Mouse (Mus musculus): ENCODE results near the gene Stab1. TPM values are rescaled to one million over a fixed set of nuclear protein-coding genes. Genes with fewer than 3 reads are reported as not detected.
A peak's percentile ranks its signal among the peaks of the same experiment; 100 is the strongest.

Gene Stab1
- 1.3 and 2.0 TPM in 2 replicates for total RNA-seq (2012; rRNA removed)

DNA sequence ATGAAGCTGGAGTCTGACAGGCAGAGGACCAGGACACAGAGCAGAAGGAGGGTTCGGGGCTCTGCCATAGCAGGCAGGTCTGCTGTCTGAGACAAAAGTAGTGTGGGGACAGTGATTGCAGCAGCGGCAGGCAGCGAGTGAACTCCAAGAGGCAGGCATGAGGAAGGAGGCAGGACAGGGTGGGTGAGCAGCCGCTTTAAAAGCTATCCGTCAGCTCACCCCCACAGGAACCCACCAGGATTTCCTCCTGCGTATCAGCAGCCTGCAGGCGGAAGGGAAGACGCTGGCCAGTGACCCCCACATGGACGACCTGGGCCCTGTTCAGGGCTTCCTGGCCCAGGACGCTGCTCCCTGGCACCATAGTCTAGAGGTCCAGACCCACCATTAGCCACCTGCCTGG is at the start of gene Stab1:
Stab1 (minus strand) TSS at position 217 of the 400 bp plus-strand sequence.
- no peak for TF ChIP-seq HCFC1 (IDR thresholded peaks at IDR 0.05; ENCODE audit: borderline replicate concordance, insufficient read depth, low read length)
- Histone ChIP-seq H3K4me3 (ENCODE audit: insufficient read depth in 1 of 2, low read depth in 1 of 2, low read length in 2 of 2, poor library complexity in 1 of 2, severe bottlenecking in 1 of 2) (no peak within 1 kb of the TSS), H3K9ac (ENCODE audit: insufficient read depth, low read depth, low read length, poor library complexity, severe bottlenecking) (no peak within 1 kb of the TSS), H3K4me1 (ENCODE audit: control insufficient read depth in 2 of 2, insufficient read depth in 2 of 2, low read length in 2 of 2, poor library complexity in 1 of 2) (peaks cover 0 to 7% of the 10 kb centered on the region in 2 experiments; a peak in 1 of 4 replicates), H3K36me3 (ENCODE audit: control insufficient read depth, insufficient read depth, low read length, poor library complexity, severe bottlenecking) (peaks cover 27% of the 10 kb centered on the region), H3K27ac (ENCODE audit: insufficient read depth, low read depth, low read length, poor library complexity, severe bottlenecking) (no peak within 1 kb of the TSS), H3K9me3 (ENCODE audit: control insufficient read depth, insufficient read depth, low read depth, low read length) (no peaks in the 10 kb centered on the region)
- no peak for DNase-seq (ENCODE audit: low read depth, low spot score)
- in situ Hi-C loops (cut with MboI; ENCODE audit: low sequenced_read_pairs in 2 of 2, unreplicated experiment in 2 of 2), result no loop called here

DNA sequence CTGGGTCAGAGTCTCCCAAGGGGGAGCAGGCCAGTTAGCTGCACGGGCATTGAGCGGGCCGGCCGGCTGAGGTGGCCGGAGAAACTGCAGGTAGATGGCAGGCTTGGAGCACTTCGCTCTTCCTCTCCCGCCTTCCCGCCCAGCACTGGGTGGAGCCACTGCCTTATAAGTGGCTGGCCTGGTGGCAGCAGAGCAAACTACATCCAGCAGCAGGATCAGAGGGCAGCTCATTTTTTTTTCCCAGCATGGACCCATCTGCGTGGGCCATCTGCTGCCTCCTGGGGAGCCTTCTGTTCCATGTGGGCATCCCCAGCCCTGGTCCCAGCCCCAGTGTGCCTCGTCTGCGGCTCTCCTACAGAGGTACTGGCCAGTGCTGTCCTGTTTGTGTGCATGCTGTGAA is 49.2 kb upstream of the Stab1 start, which contains the start of gene Sema3g:
Sema3g (plus strand) TSS at position 195 of the 400 bp plus-strand sequence.
- H3K9me3 ChIP-seq (ENCODE audit: control insufficient read depth, insufficient read depth, low read depth, low read length), result no peaks in the 10 kb centered on the region
- H3K4me1 ChIP-seq (ENCODE audit: control insufficient read depth in 2 of 2, insufficient read depth in 2 of 2, low read length in 2 of 2, poor library complexity in 1 of 2), result peaks cover 0 to 3% of the 10 kb centered on the region in 2 experiments; a peak in 1 of 4 replicates
- no peak for DNase-seq (ENCODE audit: low read depth, low spot score)
- no peak within 1 kb of the TSS for H3K27ac ChIP-seq (ENCODE audit: insufficient read depth, low read depth, low read length, poor library complexity, severe bottlenecking)
- in situ Hi-C loops (cut with MboI; ENCODE audit: low sequenced_read_pairs in 2 of 2, unreplicated experiment in 2 of 2), result no loop called here
- TF ChIP-seq CHD2 (IDR thresholded peaks at IDR 0.05; ENCODE audit: low read depth, low read length) (no peak), ZNF384 (IDR thresholded peaks at IDR 0.05; ENCODE audit: low read depth, low read length) (peak; percentile 50; the same call in 1 of the 2 replicates), MAFK (IDR thresholded peaks at IDR 0.05; ENCODE audit: insufficient read depth, low read depth, low read length) (no peak), HCFC1 (IDR thresholded peaks at IDR 0.05; ENCODE audit: borderline replicate concordance, insufficient read depth, low read length) (no peak), ZC3H11A (IDR thresholded peaks at IDR 0.05; ENCODE audit: borderline replicate concordance, low read depth, low read length) (no peak)
- H3K9ac ChIP-seq (ENCODE audit: insufficient read depth, low read depth, low read length, poor library complexity, severe bottlenecking), result no peak within 1 kb of the TSS
- no peaks in the 10 kb centered on the region for H3K36me3 ChIP-seq (ENCODE audit: control insufficient read depth, insufficient read depth, low read length, poor library complexity, severe bottlenecking)
- H3K4me3 ChIP-seq (ENCODE audit: insufficient read depth in 1 of 2, low read depth in 1 of 2, low read length in 2 of 2, poor library complexity in 1 of 2, severe bottlenecking in 1 of 2), result no peak within 1 kb of the TSS

DNA sequence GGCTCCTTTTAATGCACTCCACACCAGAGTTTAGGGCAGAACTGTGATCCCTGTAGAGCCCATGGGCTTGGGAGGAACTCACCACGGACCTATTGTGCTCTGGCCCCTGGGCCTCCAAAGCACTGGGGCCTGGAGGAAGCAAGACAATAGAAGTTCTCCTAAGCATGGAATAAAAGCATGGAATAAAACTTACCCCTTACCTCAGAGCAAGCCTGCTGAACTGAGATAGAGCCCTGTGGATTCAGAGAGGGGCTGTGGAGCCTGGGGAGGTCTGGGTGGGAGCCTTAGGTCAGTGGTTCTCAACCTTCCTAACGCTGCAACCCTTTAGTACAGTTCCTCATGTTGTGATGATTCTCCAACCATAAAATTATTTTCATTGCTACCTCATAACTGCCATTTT is 48.4 kb upstream of the Stab1 start, which contains the start of gene Nisch:
Nisch (minus strand) TSS at position 101 of the 400 bp plus-strand sequence.
- DNase-seq (ENCODE audit: low read depth, low spot score), result no peak
- Histone ChIP-seq H3K36me3 (ENCODE audit: control insufficient read depth, insufficient read depth, low read length, poor library complexity, severe bottlenecking) (no peaks in the 10 kb centered on the region), H3K27ac (ENCODE audit: insufficient read depth, low read depth, low read length, poor library complexity, severe bottlenecking) (no peak within 1 kb of the TSS), H3K4me3 (ENCODE audit: insufficient read depth in 1 of 2, low read depth in 1 of 2, low read length in 2 of 2, poor library complexity in 1 of 2, severe bottlenecking in 1 of 2) (no peak within 1 kb of the TSS), H3K9ac (ENCODE audit: insufficient read depth, low read depth, low read length, poor library complexity, severe bottlenecking) (peak within 1 kb of the TSS; percentile 28; the same call in 1 of the 2 replicates), H3K9me3 (ENCODE audit: control insufficient read depth, insufficient read depth, low read depth, low read length) (no peaks in the 10 kb centered on the region), H3K4me1 (ENCODE audit: control insufficient read depth in 2 of 2, insufficient read depth in 2 of 2, low read length in 2 of 2, poor library complexity in 1 of 2) (peaks cover 0 to 3% of the 10 kb centered on the region in 2 experiments; a peak in 1 of 4 replicates)
- in situ Hi-C loops (cut with MboI; ENCODE audit: low sequenced_read_pairs in 2 of 2, unreplicated experiment in 2 of 2), result no loop called here
- TF ChIP-seq HCFC1 (IDR thresholded peaks at IDR 0.05; ENCODE audit: borderline replicate concordance, insufficient read depth, low read length), result no peak
- TF ChIP-seq CHD2 (IDR thresholded peaks at IDR 0.05; ENCODE audit: low read depth, low read length), result no peak
- TF ChIP-seq MAFK (IDR thresholded peaks at IDR 0.05; ENCODE audit: insufficient read depth, low read depth, low read length), result no peak
- no peak for TF ChIP-seq ZNF384 (IDR thresholded peaks at IDR 0.05; ENCODE audit: low read depth, low read length)
- no peak for TF ChIP-seq ZC3H11A (IDR thresholded peaks at IDR 0.05; ENCODE audit: borderline replicate concordance, low read depth, low read length)

DNA sequence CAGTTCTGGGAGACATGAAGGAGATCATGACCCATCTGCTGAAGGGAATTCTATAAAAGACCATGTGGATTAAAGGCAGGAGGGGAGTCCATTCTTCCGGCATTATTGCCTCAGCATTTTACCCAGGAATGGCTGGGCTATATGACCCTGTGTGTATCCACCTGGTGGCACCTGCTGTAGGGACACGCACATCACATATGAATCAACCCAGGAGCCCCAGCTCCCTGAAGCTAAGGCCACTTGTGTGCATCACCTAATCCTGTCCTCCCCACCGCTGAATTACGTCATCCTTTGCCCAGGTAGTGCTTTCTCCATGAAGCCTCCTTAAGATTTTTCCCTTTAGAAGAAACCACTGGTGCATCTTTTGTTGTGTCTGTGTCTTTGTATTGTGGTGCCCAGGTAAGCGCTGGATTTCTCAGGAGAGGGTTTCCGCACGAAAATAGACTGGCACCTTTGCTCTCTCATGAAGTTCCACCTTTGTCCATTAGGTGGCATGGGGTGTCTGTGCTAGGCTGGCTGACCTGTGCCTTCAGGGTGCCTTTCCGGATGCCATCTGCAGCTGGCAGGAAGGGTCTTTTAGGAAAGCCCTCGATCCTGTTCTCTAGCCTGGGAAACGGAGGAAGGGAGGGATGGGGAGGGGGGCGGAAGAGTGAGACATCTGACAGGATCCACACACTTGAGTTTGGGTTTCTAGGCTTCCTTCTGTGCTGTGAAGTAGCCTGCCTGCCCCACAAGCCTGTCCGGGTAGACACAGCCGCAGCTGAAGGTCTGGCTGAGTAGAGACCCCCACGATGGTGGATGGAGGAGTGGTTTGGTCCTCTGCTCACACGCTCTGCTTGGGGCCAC is 46.9 kb upstream of the Stab1 start:
- H3K4me1 ChIP-seq (ENCODE audit: control insufficient read depth in 2 of 2, insufficient read depth in 2 of 2, low read length in 2 of 2, poor library complexity in 1 of 2), result peaks cover 0 to 3% of the 10 kb centered on the region in 2 experiments; a peak in 1 of 4 replicates
- H3K4me3 ChIP-seq (ENCODE audit: insufficient read depth in 1 of 2, low read depth in 1 of 2, low read length in 2 of 2, poor library complexity in 1 of 2, severe bottlenecking in 1 of 2), result no peak overlapping the region
- no peak overlapping the region for H3K27ac ChIP-seq (ENCODE audit: insufficient read depth, low read depth, low read length, poor library complexity, severe bottlenecking)
- TF ChIP-seq MAFK (IDR thresholded peaks at IDR 0.05; ENCODE audit: insufficient read depth, low read depth, low read length) (no peak), ZNF384 (IDR thresholded peaks at IDR 0.05; ENCODE audit: low read depth, low read length) (no peak), CHD2 (IDR thresholded peaks at IDR 0.05; ENCODE audit: low read depth, low read length) (no peak), ZC3H11A (IDR thresholded peaks at IDR 0.05; ENCODE audit: borderline replicate concordance, low read depth, low read length) (no peak), HCFC1 (IDR thresholded peaks at IDR 0.05; ENCODE audit: borderline replicate concordance, insufficient read depth, low read length) (no peak)
- DNase-seq (ENCODE audit: low read depth, low spot score), result peak; percentile 63
- H3K36me3 ChIP-seq (ENCODE audit: control insufficient read depth, insufficient read depth, low read length, poor library complexity, severe bottlenecking), result no peaks in the 10 kb centered on the region
- H3K9ac ChIP-seq (ENCODE audit: insufficient read depth, low read depth, low read length, poor library complexity, severe bottlenecking), result peak overlapping the region; percentile 28; the same call in 1 of the 2 replicates
- no peaks in the 10 kb centered on the region for H3K9me3 ChIP-seq (ENCODE audit: control insufficient read depth, insufficient read depth, low read depth, low read length)
- in situ Hi-C loops (cut with MboI; ENCODE audit: low sequenced_read_pairs in 2 of 2, unreplicated experiment in 2 of 2), result no loop called here

Data from ES-E14 (cell line).